Mouse (Mus musculus): ENCODE measurements around the gene Cacna1b. TPM values are rescaled to one million over a fixed set of nuclear protein-coding genes. Genes with fewer than 3 reads are reported as not detected.

The Cacna1b gene
- total and polyA plus RNA-seq, 2 experiments from 2014 or later, result 0.31 TPM; not detected in 1

DNA sequence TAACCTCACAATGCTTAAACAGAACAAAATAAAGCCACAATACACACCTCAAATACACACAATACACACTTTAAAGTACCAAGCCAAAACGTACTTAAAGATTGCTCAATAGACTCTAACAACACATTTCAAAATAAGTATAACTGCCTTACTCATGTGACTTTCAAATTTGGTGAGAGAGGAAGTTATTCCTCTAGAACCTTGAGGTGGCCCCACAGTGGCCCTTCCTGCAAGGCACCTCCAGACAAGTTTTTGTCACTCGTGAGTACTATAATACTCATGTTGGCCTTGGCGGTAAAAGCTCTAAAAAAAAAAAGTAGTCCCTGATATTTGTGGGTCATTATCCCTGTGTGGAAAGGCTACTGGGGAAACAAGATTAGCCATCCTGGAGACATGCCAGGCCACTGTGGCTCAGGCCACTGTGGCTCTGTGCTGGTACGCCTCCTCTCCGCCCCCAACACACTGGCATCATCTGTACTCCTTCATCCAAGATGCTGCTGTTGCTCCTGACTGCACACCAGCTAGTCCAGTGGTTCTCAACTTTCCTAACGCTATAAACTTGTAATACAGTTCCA lies 88.4 kb downstream of the Cacna1b start:
- Histone ChIP-seq H3K9me3 (replicated peaks; ENCODE audit: control insufficient read depth, low read length) (no peaks in the 10 kb centered on the region), H3K4me1 (ENCODE audit: control insufficient read depth, insufficient read depth) (no peaks in the 10 kb centered on the region), H3K4me3 (ENCODE audit: low read depth, low read length) (no peak overlapping the region), H3K27ac (ENCODE audit: low read depth) (no peak overlapping the region), H3K27me3 (ENCODE audit: control insufficient read depth, insufficient read depth, low read length) (peaks cover 8% of the 10 kb centered on the region), H3K36me3 (replicated peaks; ENCODE audit: control insufficient read depth, insufficient read depth, low read length) (no peaks in the 10 kb centered on the region), H3K9ac (replicated peaks; ENCODE audit: low read depth, low read length) (no peak overlapping the region), H3K4me2 (ENCODE audit: low read depth, low read length) (no peak overlapping the region)
- 66% methylated on average over 6 of the region's 6 CpGs for WGBS
- ATAC-seq (ENCODE audit: insufficient read depth, low read depth) (no peak), DNase-seq (ENCODE audit: low spot score) (no peak)
- no peak for TF ChIP-seq CTCF (IDR thresholded peaks at IDR 0.05; ENCODE audit: low read depth)
- TF ChIP-seq EP300 (IDR thresholded peaks at IDR 0.05; ENCODE audit: low read depth), result no peak

- TF ChIP-seq CTCF (IDR thresholded peaks at IDR 0.05; ENCODE audit: low read depth) (no peak), EP300 (IDR thresholded peaks at IDR 0.05; ENCODE audit: low read depth) (no peak)
- WGBS, result 87% methylated on average over 5 of the region's 5 CpGs
Measured at GRCm38 (mm10) chr2:24668598-24668997, 94.4 kb downstream of the Cacna1b start.

GRCm38 (mm10) chr2:24664678-24665257 lies 98.2 kb downstream of the Cacna1b start:
- TF ChIP-seq CTCF (IDR thresholded peaks at IDR 0.05; ENCODE audit: low read depth) (no peak), EP300 (IDR thresholded peaks at IDR 0.05; ENCODE audit: low read depth) (no peak)
- Histone ChIP-seq H3K4me1 (ENCODE audit: control insufficient read depth, insufficient read depth) (no peaks in the 10 kb centered on the region), H3K27ac (ENCODE audit: low read depth) (no peak overlapping the region), H3K9ac (replicated peaks; ENCODE audit: low read depth, low read length) (no peak overlapping the region), H3K4me3 (ENCODE audit: low read depth, low read length) (no peak overlapping the region), H3K4me2 (ENCODE audit: low read depth, low read length) (no peak overlapping the region), H3K9me3 (replicated peaks; ENCODE audit: control insufficient read depth, low read length) (no peaks in the 10 kb centered on the region), H3K27me3 (ENCODE audit: control insufficient read depth, insufficient read depth, low read length) (no peaks in the 10 kb centered on the region), H3K36me3 (replicated peaks; ENCODE audit: control insufficient read depth, insufficient read depth, low read length) (no peaks in the 10 kb centered on the region)
- DNase-seq (ENCODE audit: low spot score) (no peak), ATAC-seq (ENCODE audit: insufficient read depth, low read depth) (no peak)
- WGBS, result 29% methylated on average over 9 of the region's 9 CpGs

More at GRCm38 (mm10) chr2:24668598-24668997, 94.4 kb downstream of the Cacna1b start:
- Histone ChIP-seq H3K27me3 (ENCODE audit: control insufficient read depth, insufficient read depth, low read length) (no peaks in the 10 kb centered on the region), H3K4me3 (ENCODE audit: low read depth, low read length) (no peak overlapping the region), H3K9ac (replicated peaks; ENCODE audit: low read depth, low read length) (no peak overlapping the region), H3K27ac (ENCODE audit: low read depth) (no peak overlapping the region), H3K9me3 (replicated peaks; ENCODE audit: control insufficient read depth, low read length) (no peaks in the 10 kb centered on the region), H3K4me1 (ENCODE audit: control insufficient read depth, insufficient read depth) (no peaks in the 10 kb centered on the region), H3K36me3 (replicated peaks; ENCODE audit: control insufficient read depth, insufficient read depth, low read length) (no peaks in the 10 kb centered on the region), H3K4me2 (ENCODE audit: low read depth, low read length) (no peak overlapping the region)
- ATAC-seq (ENCODE audit: insufficient read depth, low read depth), result no peak
- no peak for DNase-seq (ENCODE audit: low spot score)

DNA sequence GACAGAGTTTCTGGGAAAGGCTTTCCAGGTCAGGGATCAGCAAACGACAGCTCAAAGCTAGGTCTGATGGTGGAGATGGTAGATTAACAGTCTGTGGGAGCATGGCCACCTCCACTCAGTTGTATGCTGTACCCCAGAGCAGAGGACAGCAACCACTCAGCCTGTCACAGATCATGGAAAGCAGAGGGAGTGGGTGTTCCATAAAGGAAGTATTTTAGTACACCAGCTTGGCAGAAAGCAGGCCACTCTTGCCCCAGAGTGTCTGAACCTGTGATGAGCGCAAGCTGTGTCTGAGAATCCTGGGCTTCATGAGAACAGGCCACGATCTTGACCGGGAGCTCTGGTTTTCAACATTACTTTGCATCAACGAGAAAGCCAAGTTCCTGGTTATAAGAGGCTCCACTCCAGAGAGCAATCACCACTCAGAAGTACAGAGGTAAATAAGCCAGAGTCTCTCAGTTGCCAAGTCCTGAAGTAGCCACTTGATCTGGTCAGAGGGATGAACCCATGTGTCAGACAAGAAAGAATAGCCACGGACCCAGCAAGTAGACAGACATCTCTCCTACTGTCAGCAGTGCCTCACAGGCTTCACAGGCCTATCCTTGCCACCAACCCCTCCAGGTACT lies 103.7 kb downstream of the Cacna1b start:
- 47% methylated on average over 6 of the region's 6 CpGs for WGBS
- Histone ChIP-seq H3K4me2 (ENCODE audit: low read depth, low read length) (no peak overlapping the region), H3K4me3 (ENCODE audit: low read depth, low read length) (no peak overlapping the region), H3K4me1 (ENCODE audit: control insufficient read depth, insufficient read depth) (no peaks in the 10 kb centered on the region), H3K9me3 (replicated peaks; ENCODE audit: control insufficient read depth, low read length) (no peaks in the 10 kb centered on the region), H3K9ac (replicated peaks; ENCODE audit: low read depth, low read length) (no peak overlapping the region), H3K27me3 (ENCODE audit: control insufficient read depth, insufficient read depth, low read length) (no peaks in the 10 kb centered on the region), H3K27ac (ENCODE audit: low read depth) (no peak overlapping the region), H3K36me3 (replicated peaks; ENCODE audit: control insufficient read depth, insufficient read depth, low read length) (no peaks in the 10 kb centered on the region)
- DNase-seq (ENCODE audit: low spot score) (no peak), ATAC-seq (ENCODE audit: insufficient read depth, low read depth) (no peak)
- TF ChIP-seq EP300 (IDR thresholded peaks at IDR 0.05; ENCODE audit: low read depth) (no peak), CTCF (IDR thresholded peaks at IDR 0.05; ENCODE audit: low read depth) (no peak)

DNA sequence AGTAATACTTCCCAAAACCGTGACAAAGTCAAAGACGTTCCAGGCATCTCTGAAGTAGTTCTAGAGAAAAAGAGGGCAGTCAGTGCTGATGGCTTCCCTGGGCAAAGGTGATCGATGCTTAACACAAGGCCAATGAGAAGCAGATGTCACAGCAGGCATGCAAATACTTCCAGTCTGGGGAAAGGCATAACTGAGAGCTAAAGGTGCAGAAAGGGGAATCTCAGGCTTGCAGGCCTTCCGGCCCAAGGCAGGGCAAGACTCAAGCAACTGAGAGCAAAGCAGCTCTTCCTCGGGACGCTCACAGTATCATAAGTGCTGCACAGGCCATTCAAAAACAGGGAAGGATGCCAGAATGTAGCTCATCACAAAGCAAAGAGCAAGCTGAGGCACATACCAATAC lies 114.4 kb downstream of the Cacna1b start:
- Histone ChIP-seq H3K27me3 (ENCODE audit: control insufficient read depth, insufficient read depth, low read length) (no peaks in the 10 kb centered on the region), H3K9ac (replicated peaks; ENCODE audit: low read depth, low read length) (no peak overlapping the region), H3K27ac (ENCODE audit: low read depth) (no peak overlapping the region), H3K36me3 (replicated peaks; ENCODE audit: control insufficient read depth, insufficient read depth, low read length) (no peaks in the 10 kb centered on the region), H3K9me3 (replicated peaks; ENCODE audit: control insufficient read depth, low read length) (no peaks in the 10 kb centered on the region), H3K4me2 (ENCODE audit: low read depth, low read length) (no peak overlapping the region), H3K4me3 (ENCODE audit: low read depth, low read length) (no peak overlapping the region), H3K4me1 (ENCODE audit: control insufficient read depth, insufficient read depth) (no peaks in the 10 kb centered on the region)
- no peak for ATAC-seq (ENCODE audit: insufficient read depth, low read depth)
- DNase-seq (ENCODE audit: low spot score), result no peak
- TF ChIP-seq EP300 (IDR thresholded peaks at IDR 0.05; ENCODE audit: low read depth) (no peak), CTCF (IDR thresholded peaks at IDR 0.05; ENCODE audit: low read depth) (no peak)
- WGBS, result 75% methylated on average over 6 of the region's 6 CpGs

Measured in heart, postnatal 0 days (tissue).